Mouse (Mus musculus) liver, embryonic 16.5 days (tissue): ENCODE measurements around the gene Xxylt1. TPM values are rescaled to one million over a fixed set of nuclear protein-coding genes. Genes with fewer than 3 reads are reported as not detected.

ENCODE experiments used
- ATAC-seq: fragments of 200-750 bp; cut with Nextera tagmentation; 2 replicates; pipeline ENCODE4 v1.8.0; 2017; ENCODE audit warnings: low read depth, mild to moderate bottlenecking, moderate number of reproducible peaks, moderate library complexity
- H3K27ac ChIP-seq: fragments of 300-500 bp; sonication (generic); 2 replicates; pipeline ENCODE4 v1.5.1; 2014; ENCODE audit warnings: mild to moderate bottlenecking, low read length
- H3K27me3 ChIP-seq: fragments of 300-500 bp; sonication (generic); 2 replicates; pipeline ENCODE4 v1.6.1; 2014; ENCODE audit warnings: low read depth, low read length, mixed read lengths; ENCODE audit not compliant: control insufficient read depth, insufficient read depth
- H3K36me3 ChIP-seq: fragments of 300-500 bp; sonication (generic); 2 replicates; pipeline ENCODE4 v1.6.1; 2014; ENCODE audit warnings: mild to moderate bottlenecking; ENCODE audit not compliant: control insufficient read depth, insufficient read depth
- H3K4me1 ChIP-seq: fragments of 300-500 bp; sonication (generic); 2 replicates; pipeline ENCODE4 v1.6.1; 2014; ENCODE audit warnings: low read depth, low read length, mixed read lengths; ENCODE audit not compliant: control insufficient read depth
- H3K4me2 ChIP-seq: fragments of 300-500 bp; sonication (generic); 2 replicates; pipeline ENCODE4 v1.6.1; 2014; ENCODE audit warnings: low read depth, low read length, mixed read lengths
- H3K4me3 ChIP-seq: fragments of 300-500 bp; sonication (generic); 2 replicates; pipeline ENCODE4 v1.5.1; 2014; ENCODE audit warnings: low read depth, mild to moderate bottlenecking, low read length
- H3K9ac ChIP-seq: fragments of 300-500 bp; sonication (generic); 2 replicates; pipeline ENCODE4 v1.6.1; 2014; ENCODE audit warnings: low read depth, low read length
- H3K9me3 ChIP-seq: fragments of 300-500 bp; sonication (generic); replicated peaks from 2 replicates; pipeline ENCODE4 v1.6.1; 2016; ENCODE audit warnings: low read length; ENCODE audit not compliant: control insufficient read depth
- WGBS: fragments of 180-500 bp; shearing (Covaris S2); extraction: QIAGEN DNeasy Blood & Tissue Kit; methylation state at CpG from one replicate; pipeline ENCODE4 v1.1.7; 2014; ENCODE audit not compliant: insufficient replicate concordance; 5-methylcytosine and 5-hydroxymethylcytosine counted together
- polyA plus RNA-seq: library from polyadenylated mRNA; unstranded; fragments of >200 nt; fragmentation: Nextera tagmentation; extraction: Ambion mirVana; gene quantifications from 2 replicates; pipeline ENCODE4 v1.2.1, GENCODE M21; 2015

The Xxylt1 gene
- polyA plus RNA-seq, 1 experiment from 2014 or later = 1.2 TPM

GRCm38 (mm10) chr16:31052177-31052726 lies 29.0 kb downstream of the Xxylt1 start:
- no peak overlapping the region for H3K4me3 ChIP-seq
- no peaks in the 10 kb centered on the region for H3K4me1 ChIP-seq
- H3K27ac ChIP-seq = no peak overlapping the region
- no peaks in the 10 kb centered on the region for H3K9me3 ChIP-seq
- ATAC-seq = no peak
- H3K36me3 ChIP-seq = no peaks in the 10 kb centered on the region
- H3K9ac ChIP-seq = no peak overlapping the region
- no peak overlapping the region for H3K4me2 ChIP-seq
- no peaks in the 10 kb centered on the region for H3K27me3 ChIP-seq
- 67% methylated on average over 7 of the region's 7 CpGs for WGBS

GRCm38 (mm10) chr16:31050701-31051100 lies 30.5 kb downstream of the Xxylt1 start:
- Histone ChIP-seq H3K9ac (no peak overlapping the region), H3K4me2 (no peak overlapping the region), H3K9me3 (no peaks in the 10 kb centered on the region), H3K4me1 (no peaks in the 10 kb centered on the region), H3K27me3 (no peaks in the 10 kb centered on the region), H3K36me3 (no peaks in the 10 kb centered on the region), H3K4me3 (no peak overlapping the region), H3K27ac (no peak overlapping the region)
- ATAC-seq = no peak
- WGBS = 53% methylated on average over 7 of the region's 7 CpGs

GRCm38 (mm10) chr16:31048194-31048593 lies 33.0 kb downstream of the Xxylt1 start:
- no peak overlapping the region for H3K4me2 ChIP-seq
- WGBS = 61% methylated on average over 6 of the region's 6 CpGs

GRCm38 (mm10) chr16:31047186-31047898 lies 33.9 kb downstream of the Xxylt1 start:
- Histone ChIP-seq H3K9me3 (no peaks in the 10 kb centered on the region), H3K27me3 (no peaks in the 10 kb centered on the region), H3K27ac (no peak overlapping the region), H3K4me1 (no peaks in the 10 kb centered on the region), H3K9ac (no peak overlapping the region), H3K36me3 (no peaks in the 10 kb centered on the region), H3K4me3 (no peak overlapping the region), H3K4me2 (no peak overlapping the region)
- 71% methylated on average over 10 of the region's 10 CpGs for WGBS
- ATAC-seq = no peak

More at GRCm38 (mm10) chr16:31048194-31048593, 33.0 kb downstream of the Xxylt1 start:
- Histone ChIP-seq H3K36me3 (no peaks in the 10 kb centered on the region), H3K27me3 (no peaks in the 10 kb centered on the region), H3K9ac (no peak overlapping the region), H3K27ac (no peak overlapping the region), H3K4me3 (no peak overlapping the region), H3K9me3 (no peaks in the 10 kb centered on the region), H3K4me1 (no peaks in the 10 kb centered on the region)
- no peak for ATAC-seq

DNA sequence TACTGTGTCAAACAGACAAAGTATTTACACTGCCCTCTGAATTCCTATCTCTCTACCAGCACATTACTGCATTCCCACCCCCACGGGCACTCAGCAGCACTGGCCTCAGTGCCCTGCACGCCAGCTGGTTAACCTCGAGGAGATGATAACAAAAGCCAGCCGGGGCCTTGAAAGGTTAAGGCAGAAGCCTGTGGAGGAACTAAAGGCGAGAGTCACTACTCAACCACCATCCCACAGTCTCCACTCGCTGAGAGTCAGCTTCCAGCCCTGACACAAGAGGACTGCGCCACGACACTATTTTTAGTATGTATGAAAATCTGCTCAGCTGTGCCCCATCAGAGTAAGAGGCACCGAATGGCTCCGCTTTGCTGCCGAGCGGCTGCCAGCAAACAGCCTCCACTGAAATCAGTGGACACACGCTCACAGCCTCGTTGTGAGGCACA lies 35.0 kb downstream of the Xxylt1 start:
- Histone ChIP-seq H3K4me3 (no peak overlapping the region), H3K9me3 (no peaks in the 10 kb centered on the region), H3K27me3 (no peaks in the 10 kb centered on the region), H3K4me2 (no peak overlapping the region), H3K9ac (no peak overlapping the region), H3K4me1 (no peaks in the 10 kb centered on the region), H3K36me3 (no peaks in the 10 kb centered on the region), H3K27ac (no peak overlapping the region)
- no peak for ATAC-seq
- 38% methylated on average over 14 of the region's 14 CpGs for WGBS

DNA sequence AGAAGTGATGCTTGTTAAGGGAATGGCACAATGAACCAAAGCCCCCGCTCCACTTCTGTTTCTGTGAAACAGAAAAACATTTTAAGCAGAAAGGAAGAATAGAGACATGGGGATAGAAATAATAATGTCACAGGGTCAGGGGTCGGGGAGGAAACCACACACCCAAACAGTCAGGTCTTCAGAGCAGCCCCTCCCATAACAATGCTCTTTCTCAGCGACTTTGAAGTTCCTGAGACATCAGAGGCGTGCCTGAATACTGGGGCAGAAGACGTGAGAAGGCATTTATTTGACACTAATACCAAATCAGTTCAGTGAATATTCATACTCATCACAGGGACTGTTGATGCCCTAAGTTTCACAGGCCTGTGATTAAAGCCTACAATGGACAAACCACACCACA lies 36.0 kb downstream of the Xxylt1 start:
- Histone ChIP-seq H3K36me3 (no peaks in the 10 kb centered on the region), H3K4me3 (no peak overlapping the region), H3K27me3 (no peaks in the 10 kb centered on the region), H3K9ac (no peak overlapping the region), H3K9me3 (no peaks in the 10 kb centered on the region), H3K4me2 (no peak overlapping the region), H3K4me1 (no peaks in the 10 kb centered on the region), H3K27ac (no peak overlapping the region)
- WGBS = 59% methylated on average over 5 of the region's 5 CpGs
- no peak for ATAC-seq

GRCm38 (mm10) chr16:31043136-31043535 lies 38.1 kb downstream of the Xxylt1 start:
- Histone ChIP-seq H3K9me3 (no peaks in the 10 kb centered on the region), H3K36me3 (no peaks in the 10 kb centered on the region), H3K4me2 (no peak overlapping the region), H3K4me1 (no peaks in the 10 kb centered on the region), H3K27me3 (no peaks in the 10 kb centered on the region), H3K9ac (no peak overlapping the region), H3K27ac (no peak overlapping the region), H3K4me3 (no peak overlapping the region)
- no peak for ATAC-seq
- 62% methylated on average over 5 of the region's 5 CpGs for WGBS

- Histone ChIP-seq H3K9ac (no peak overlapping the region), H3K27ac (no peak overlapping the region), H3K9me3 (no peaks in the 10 kb centered on the region), H3K27me3 (no peaks in the 10 kb centered on the region), H3K36me3 (no peaks in the 10 kb centered on the region), H3K4me1 (no peaks in the 10 kb centered on the region), H3K4me3 (no peak overlapping the region), H3K4me2 (no peak overlapping the region)
- ATAC-seq = no peak
- 67% methylated on average over 2 of the region's 2 CpGs for WGBS
Observed at GRCm38 (mm10) chr16:31041566-31041965, 39.7 kb downstream of the Xxylt1 start.

DNA sequence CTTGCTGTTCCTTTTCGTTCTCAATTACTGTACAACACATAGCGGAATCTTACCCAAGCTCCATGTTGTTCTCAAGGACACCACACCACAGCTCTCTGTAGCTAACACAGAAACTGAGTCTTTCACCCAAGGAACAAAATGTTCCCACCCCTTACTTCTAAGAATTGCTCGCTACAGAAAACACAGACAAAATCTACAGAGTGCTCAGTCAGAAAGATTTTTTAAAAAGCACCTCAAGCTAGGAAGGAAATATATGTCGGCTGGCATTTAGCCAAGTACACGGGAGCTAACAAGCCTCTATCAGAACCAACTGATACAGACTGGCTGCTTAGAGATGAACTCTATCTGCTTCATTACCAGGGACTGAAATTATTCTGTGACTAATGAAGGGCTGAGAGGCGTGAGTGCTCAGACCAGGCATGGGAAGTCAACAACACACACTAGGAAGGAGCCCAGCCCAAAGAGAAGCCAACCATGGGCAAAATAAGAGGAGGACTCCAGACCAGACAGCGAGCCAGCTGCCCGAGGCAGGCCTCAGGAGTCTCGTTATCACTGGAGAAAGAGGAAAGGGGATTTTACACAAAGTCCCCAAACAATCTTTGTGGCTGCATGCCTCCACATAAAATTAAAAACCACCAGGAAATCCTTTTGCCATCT lies 41.3 kb downstream of the Xxylt1 start:
- Histone ChIP-seq H3K9ac (no peak overlapping the region), H3K4me3 (no peak overlapping the region), H3K27ac (no peak overlapping the region), H3K27me3 (no peaks in the 10 kb centered on the region), H3K36me3 (no peaks in the 10 kb centered on the region), H3K9me3 (no peaks in the 10 kb centered on the region), H3K4me2 (no peak overlapping the region), H3K4me1 (no peaks in the 10 kb centered on the region)
- no peak for ATAC-seq
- WGBS = 52% methylated on average over 9 of the region's 9 CpGs
